Mouse (Mus musculus): ENCODE data around the gene Defa17. TPM values are rescaled to one million over a fixed set of nuclear protein-coding genes. Genes with fewer than 3 reads are reported as not detected.
"Not testable (repeated sequence)": the region's sequence is repeated elsewhere in the genome, so short reads cannot be mapped to it uniquely, and the experiment has no call there.

Defa17 gene
- 90.7 and 104 TPM in 2 replicates for polyA plus RNA-seq (2015; fragmentation: Nextera tagmentation; extraction: Ambion mirVana)

- not testable (repeated sequence) for H3K4me2 ChIP-seq (replicated peaks); ATAC-seq
- WGBS: no CpG with 5 or more reads among the region's 2 CpGs
These were observed at the start of gene Defa17 for GRCm38 (mm10) chr8:21655480-21655879. TSS of gene Defa17 (plus strand) at chr8:21655780.

GRCm38 (mm10) chr8:21617883-21618282 is 37.7 kb upstream of the Defa17 start, which contains the start of gene Defa26:
TSS of gene Defa26 (plus strand) at chr8:21618183.
- H3K9ac ChIP-seq; H3K4me1 ChIP-seq (replicated peaks); H3K4me3 ChIP-seq (replicated peaks); H3K36me3 ChIP-seq; H3K27ac ChIP-seq; H3K9me3 ChIP-seq; H3K27me3 ChIP-seq (replicated peaks); ATAC-seq; H3K4me2 ChIP-seq (replicated peaks): not testable (repeated sequence)
- WGBS: 100% methylated on average over 1 of the region's 1 CpGs

More at GRCm38 (mm10) chr8:21655480-21655879, at the start of gene Defa17:
- not testable (repeated sequence) for H3K27me3 ChIP-seq (replicated peaks); H3K9me3 ChIP-seq; H3K9ac ChIP-seq; H3K4me3 ChIP-seq (replicated peaks); H3K36me3 ChIP-seq; H3K4me1 ChIP-seq (replicated peaks); H3K27ac ChIP-seq

- H3K36me3 ChIP-seq; H3K4me1 ChIP-seq (replicated peaks); H3K4me2 ChIP-seq (replicated peaks); H3K9ac ChIP-seq; H3K9me3 ChIP-seq; H3K27ac ChIP-seq; H3K4me3 ChIP-seq (replicated peaks); ATAC-seq; H3K27me3 ChIP-seq (replicated peaks): not testable (repeated sequence)
- WGBS: 100% methylated on average over 1 of the region's 1 CpGs
These were observed 9.9 kb downstream of the Defa17 start, which contains the start of gene Defa34 for GRCm38 (mm10) chr8:21665497-21665896. TSS of gene Defa34 (plus strand) at chr8:21665797.

GRCm38 (mm10) chr8:21703545-21703944 is 48.0 kb downstream of the Defa17 start, which contains the start of gene AY761184:
TSS of gene AY761184 (minus strand) at chr8:21703645.
- H3K36me3 ChIP-seq; H3K27ac ChIP-seq; H3K4me2 ChIP-seq (replicated peaks); H3K9me3 ChIP-seq; H3K4me3 ChIP-seq (replicated peaks); H3K4me1 ChIP-seq (replicated peaks); H3K27me3 ChIP-seq (replicated peaks); ATAC-seq; H3K9ac ChIP-seq: not testable (repeated sequence)
- WGBS: 51% methylated on average over 2 of the region's 2 CpGs

Other genes with a start within 250 kb of the Defa17 start
- gene Defa36, start 228.4 kb upstream of the Defa17 start, polyA plus RNA-seq (2015; fragmentation: Nextera tagmentation; extraction: Ambion mirVana): 0.63 TPM in 1 of 2 replicates, not detected in the other
- 7.8 TPM in 1 of 2 replicates, not detected in the other for gene Gm7849, start 199.2 kb upstream of the Defa17 start, polyA plus RNA-seq (2015; fragmentation: Nextera tagmentation; extraction: Ambion mirVana)
- gene Defa20, start 146.5 kb upstream of the Defa17 start, polyA plus RNA-seq (2015; fragmentation: Nextera tagmentation; extraction: Ambion mirVana): 1.3 and 1.5 TPM in 2 replicates
- not detected in 2 replicates for gene Defa32, start 126.7 kb upstream of the Defa17 start, polyA plus RNA-seq (2015; fragmentation: Nextera tagmentation; extraction: Ambion mirVana)
- gene Defa37, start 90.4 kb upstream of the Defa17 start, polyA plus RNA-seq (2015; fragmentation: Nextera tagmentation; extraction: Ambion mirVana): not detected in 2 replicates
- not detected in 2 replicates for gene Defa28, start 72.8 kb upstream of the Defa17 start, polyA plus RNA-seq (2015; fragmentation: Nextera tagmentation; extraction: Ambion mirVana)
- 7.3 and 13.0 TPM in 2 replicates for gene Gm7861, start 61.3 kb upstream of the Defa17 start, polyA plus RNA-seq (2015; fragmentation: Nextera tagmentation; extraction: Ambion mirVana)
- gene Defa26, start 37.6 kb upstream of the Defa17 start, polyA plus RNA-seq (2015; fragmentation: Nextera tagmentation; extraction: Ambion mirVana): 0.94 TPM in 1 of 2 replicates, not detected in the other
- not detected in 2 replicates for gene Defa34, start 10.0 kb downstream of the Defa17 start, polyA plus RNA-seq (2015; fragmentation: Nextera tagmentation; extraction: Ambion mirVana)
- gene AY761184, start 47.9 kb downstream of the Defa17 start, polyA plus RNA-seq (2015; fragmentation: Nextera tagmentation; extraction: Ambion mirVana): 0.49 and 0.96 TPM in 2 replicates
- gene Defa24, start 78.7 kb downstream of the Defa17 start, polyA plus RNA-seq (2015; fragmentation: Nextera tagmentation; extraction: Ambion mirVana): 118 and 148 TPM in 2 replicates
- not detected in 2 replicates for gene Defb50, start 167.8 kb downstream of the Defa17 start, polyA plus RNA-seq (2015; fragmentation: Nextera tagmentation; extraction: Ambion mirVana)
- not detected in 2 replicates for gene Defb2, start 184.1 kb downstream of the Defa17 start, polyA plus RNA-seq (2015; fragmentation: Nextera tagmentation; extraction: Ambion mirVana)
- not detected in 2 replicates for gene Defb10, start 203.1 kb downstream of the Defa17 start, polyA plus RNA-seq (2015; fragmentation: Nextera tagmentation; extraction: Ambion mirVana)
- gene Defb9, start 229.6 kb downstream of the Defa17 start, polyA plus RNA-seq (2015; fragmentation: Nextera tagmentation; extraction: Ambion mirVana): not detected in 2 replicates

Measured in intestine, embryonic 15.5 days (tissue).